Comparison of ENCODE assay signal across 14 mouse cellular contexts in genomic region chr4:134686022-134686661, GRCm38 (mm10).
"Had no signal": no experiment of that assay in that cellular context is flagged by ENCODE, and none has a peak within 500 bp of the region (broad histone marks: within the 10 kb centered on the region; RNA-seq: fewer than 3 reads in every experiment).

No protein-coding gene starts in this region.

- ATAC-seq: intestine, embryonic 16.5 days; liver, embryonic 12.5 days; midbrain, embryonic 13.5 days had no signal

- H3K27ac ChIP-seq: limb, embryonic 15.5 days; liver, embryonic 12.5 days; midbrain, embryonic 13.5 days; neural tube, embryonic 15.5 days had no signal

- H3K4me2 ChIP-seq: limb, embryonic 15.5 days; liver, embryonic 12.5 days; lung, embryonic 14.5 days; midbrain, embryonic 13.5 days; neural tube, embryonic 15.5 days had no signal

- H3K36me3 ChIP-seq: limb, embryonic 15.5 days; midbrain, embryonic 13.5 days; neural tube, embryonic 15.5 days had no signal

- H3K27me3 ChIP-seq: limb, embryonic 15.5 days; midbrain, embryonic 13.5 days; neural tube, embryonic 15.5 days had no signal

- DNase-seq: kidney, postnatal 25 days; layer of hippocampus, adult 9-11 months; layer of hippocampus, postnatal 36 days; lung, embryonic 14.5 days; lung, postnatal 14 days; right cerebral cortex, adult 18-20 months; right cerebral cortex, postnatal 25 days; thymus, postnatal 14 days had no signal

- H3K9me3 ChIP-seq: limb, embryonic 15.5 days; neural tube, embryonic 15.5 days had no signal

- H3K9ac ChIP-seq: limb, embryonic 15.5 days; liver, embryonic 12.5 days; lung, embryonic 14.5 days; midbrain, embryonic 13.5 days; neural tube, embryonic 15.5 days had no signal

- H3K4me3 ChIP-seq: limb, embryonic 15.5 days; liver, embryonic 12.5 days; midbrain, embryonic 13.5 days; myocyte; neural tube, embryonic 15.5 days had no signal
